Comparison of ENCODE assay signal across 9 mouse cellular contexts in genomic region chr1:42684783-42685182, GRCm38 (mm10). TPM values are rescaled to one million over a fixed set of nuclear protein-coding genes. Genes with fewer than 3 reads are reported as not detected.
DNase-seq lines count a peak whose midpoint lies in the region; ATAC-seq lines count a peak whose summit lies in the region.
"Had no signal": no experiment of that assay in that cellular context is flagged by ENCODE, and none has a peak within 500 bp of the region (broad histone marks: within the 10 kb centered on the region; RNA-seq: fewer than 3 reads in every experiment).

No protein-coding gene starts in this region.

- H3K36me3 ChIP-seq in heart, embryonic 11.5 days (ENCODE audit: control insufficient read depth, insufficient read depth, low read length) = no peaks in the 10 kb centered on the region
- H3K36me3 ChIP-seq in forebrain, embryonic 16.5 days (ENCODE audit: control insufficient read depth, insufficient read depth) = no peaks in the 10 kb centered on the region
- H3K36me3 ChIP-seq in neural tube, embryonic 15.5 days = no peaks in the 10 kb centered on the region

- ATAC-seq in heart, embryonic 11.5 days (replicated peaks; ENCODE audit: insufficient number of reproducible peaks, low FRiP score, low TSS enrichment) = 0 out of 2 replicates have a peak, but pooled peaks have one; percentile 22
- ATAC-seq in forebrain, embryonic 16.5 days = peak; percentile 62
- peak; percentile 61 for ATAC-seq in neural tube, embryonic 15.5 days (ENCODE audit: low FRiP score)

- no peak overlapping the region for H3K9ac ChIP-seq in heart, embryonic 11.5 days (ENCODE audit: low read depth, low read length)
- peak overlapping the region; percentile 89 for H3K9ac ChIP-seq in forebrain, embryonic 16.5 days (replicated peaks; ENCODE audit: low read depth, low read length)
- H3K9ac ChIP-seq in neural tube, embryonic 15.5 days (replicated peaks) = peak overlapping the region; percentile 70

- H3K9me3 ChIP-seq in heart, embryonic 11.5 days (replicated peaks; ENCODE audit: control insufficient read depth, low read length) = no peaks in the 10 kb centered on the region
- no peaks in the 10 kb centered on the region for H3K9me3 ChIP-seq in forebrain, embryonic 16.5 days (ENCODE audit: control insufficient read depth, low read length)
- no peaks in the 10 kb centered on the region for H3K9me3 ChIP-seq in neural tube, embryonic 15.5 days (replicated peaks)

- DNase-seq in heart, postnatal 36 days = no peak
- DNase-seq in brain, adult 2 months (ENCODE audit: low read depth, low spot score) = peak; percentile 58
- DNase-seq in layer of hippocampus, postnatal 10 days (ENCODE audit: low spot score in 2 of 2) = peak; percentile 69 to 77
- DNase-seq in spleen, postnatal 14 days (ENCODE audit: low spot score in 2 of 2) = no peak
- DNase-seq in thymus, postnatal 14 days = no peak

- H3K4me2 ChIP-seq in heart, embryonic 11.5 days = peak overlapping the region; percentile 70
- H3K4me2 ChIP-seq in forebrain, embryonic 16.5 days (ENCODE audit: low read length) = peak overlapping the region; percentile 94
- peak overlapping the region; percentile 93 for H3K4me2 ChIP-seq in neural tube, embryonic 15.5 days

- peak overlapping the region; percentile 42 for H3K4me3 ChIP-seq in heart, embryonic 11.5 days (ENCODE audit: low read depth, low read length)
- H3K4me3 ChIP-seq in forebrain, embryonic 16.5 days (replicated peaks; ENCODE audit: low read length) = peak overlapping the region; percentile 86
- peak overlapping the region; percentile 56 for H3K4me3 ChIP-seq in neural tube, embryonic 15.5 days (replicated peaks)

- no peak overlapping the region for H3K27ac ChIP-seq in heart, embryonic 11.5 days (ENCODE audit: low read depth, low read length)
- H3K27ac ChIP-seq in forebrain, embryonic 16.5 days (ENCODE audit: low read length) = peak overlapping the region; percentile 99
- H3K27ac ChIP-seq in neural tube, embryonic 15.5 days (replicated peaks) = peak overlapping the region; percentile 93

- WGBS in heart, embryonic 11.5 days (ENCODE audit: insufficient replicate concordance) = 2% methylated on average over 21 of the region's 21 CpGs
- WGBS in forebrain, embryonic 16.5 days = under 1% methylated on average over 20 of the region's 21 CpGs
- under 1% methylated on average over 19 of the region's 21 CpGs for WGBS in neural tube, embryonic 15.5 days

- H3K27me3 ChIP-seq in heart, embryonic 11.5 days (ENCODE audit: control insufficient read depth, insufficient read depth, low read length) = peaks cover 72% of the 10 kb centered on the region
- H3K27me3 ChIP-seq in forebrain, embryonic 16.5 days (replicated peaks; ENCODE audit: control insufficient read depth, insufficient read depth, low read length) = no peaks in the 10 kb centered on the region
- no peaks in the 10 kb centered on the region for H3K27me3 ChIP-seq in neural tube, embryonic 15.5 days (replicated peaks)

- intact Hi-C loops in heart, postnatal 36 days (cut with DNase I) = no loop called here

- peaks cover 8% of the 10 kb centered on the region; the same call in 1 of the 2 replicates for H3K4me1 ChIP-seq in heart, embryonic 11.5 days (ENCODE audit: control insufficient read depth, insufficient read depth, low read length)
- peaks cover 33% of the 10 kb centered on the region for H3K4me1 ChIP-seq in forebrain, embryonic 16.5 days (replicated peaks; ENCODE audit: control insufficient read depth, insufficient read depth, low read length)
- H3K4me1 ChIP-seq in neural tube, embryonic 15.5 days = peaks cover 58% of the 10 kb centered on the region

RNA-seq across cellular contexts. Expression of gene Pou3f3, which starts 10.8 kb away (rescaled TPM):
- polyA plus RNA-seq in heart, embryonic 11.5 days (2014; fragmentation: Nextera tagmentation; extraction: Ambion mirVana) = 0.10 and 0.19 TPM in 2 replicates
- not detected for total RNA-seq in heart, postnatal 36 days (2021)
- 41.0 and 56.6 TPM in 2 replicates for polyA plus RNA-seq in forebrain, embryonic 16.5 days (2015; fragmentation: Nextera tagmentation; extraction: Ambion mirVana)
- 10 to 100 TPM; 60.7 to 69.3 TPM for total RNA-seq in layer of hippocampus, postnatal 10 days (2021)
- 6.9 and 9.5 TPM in 2 replicates for polyA plus RNA-seq in neural tube, embryonic 15.5 days (2015; fragmentation: Nextera tagmentation; extraction: Ambion mirVana)
- total RNA-seq: MEL had no signal

Comparison
In these comparisons a context has a peak if more than half of its experiments do, and no peak if none do; other contexts are left out.
1. DNase-seq: peak in brain, adult 2 months (single experiment) and layer of hippocampus, postnatal 10 days (2 of 2); none in heart, postnatal 36 days (0 of 2), spleen, postnatal 14 days (0 of 2) and thymus, postnatal 14 days (single experiment).
2. Peak in every context shown above with its lines, with median percentiles within 50 percentile points of each other: ATAC-seq, H3K4me2 ChIP-seq and H3K4me3 ChIP-seq.